Mouse (Mus musculus) brain, embryonic 14.5 days (tissue): ENCODE measurements around the gene Gm28047.

Experiments used
- CTCF ChIP-seq: fragments of 200-500 bp; IDR thresholded peaks from 2 replicates; pipeline ENCODE4 v1.5.1; 2012; ENCODE audit warnings: inconsistent platforms, mild to moderate bottlenecking, moderate library complexity, borderline replicate concordance; ENCODE audit not compliant: insufficient read depth, insufficient read length; ENCODE audit errors: extremely low read depth
- POLR2A ChIP-seq: fragments of 200-500 bp; IDR thresholded peaks from 2 replicates; pipeline ENCODE4 v1.6.1; 2012; ENCODE audit warnings: mild to moderate bottlenecking, inconsistent platforms, borderline replicate concordance; ENCODE audit not compliant: poor library complexity, insufficient read depth, insufficient read length, severe bottlenecking; ENCODE audit errors: extremely low read depth

DNA sequence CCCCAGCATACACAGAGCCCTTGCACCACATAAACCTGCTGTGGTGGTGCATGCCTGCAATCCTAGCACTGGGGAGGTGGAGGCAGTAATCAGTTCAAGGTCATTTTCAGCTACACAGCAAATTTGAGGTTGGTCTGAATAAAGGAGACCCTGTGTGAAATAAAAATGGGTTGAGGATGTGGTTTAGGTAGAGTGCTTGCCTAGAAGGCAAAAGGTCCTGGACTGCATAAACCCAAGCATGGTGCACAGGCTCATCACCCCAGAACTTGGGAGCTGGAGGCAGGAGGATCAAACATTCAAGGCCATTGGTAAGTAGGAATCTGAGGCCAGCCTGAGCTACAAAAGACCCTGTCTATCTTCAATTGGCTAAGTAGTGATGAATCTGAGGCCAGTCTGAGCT is 117.3 kb downstream of the Gm28047 start:
- TF ChIP-seq POLR2A (no peak), CTCF (no peak)
